Mouse (Mus musculus): ENCODE measurements at regions not wholly inside any gene's neighbourhood (a gene's known extent, or its start where the extent isn't known, plus 50 kb on each side); places are given as distances from the start of the nearest gene placed in this dataset.

DNA sequence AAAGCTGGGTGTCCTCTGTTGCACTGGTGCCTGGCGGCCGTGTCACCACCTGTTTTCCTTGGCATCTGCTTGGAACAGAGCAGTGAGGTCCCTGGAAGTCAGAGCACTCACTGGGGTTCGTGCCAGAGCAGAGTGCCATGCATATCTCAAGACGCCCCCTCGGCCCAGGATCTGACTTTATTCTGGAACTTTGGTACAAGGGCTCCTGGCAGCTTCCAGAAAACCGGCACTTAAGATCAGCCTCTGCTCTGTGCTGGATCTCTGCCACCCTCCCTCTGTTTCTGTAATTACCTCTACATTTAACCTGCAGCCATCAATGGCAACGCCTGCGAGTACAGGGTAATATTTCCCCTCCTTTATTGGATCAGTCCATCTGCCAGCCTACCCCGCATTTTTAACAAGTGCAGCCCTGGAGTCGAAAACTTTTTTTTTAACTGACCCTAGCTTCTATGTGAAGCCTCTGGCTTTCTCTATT is 416.9 kb downstream of the Nr2f2 start:
- no peak for ATAC-seq (replicated peaks; ENCODE audit: low FRiP score, low TSS enrichment, low read depth)
- 63% methylated on average over 10 of the region's 10 CpGs for WGBS
- Histone ChIP-seq H3K27me3 (replicated peaks; ENCODE audit: control insufficient read depth, insufficient read depth, low read length) (no peaks in the 10 kb centered on the region), H3K4me3 (ENCODE audit: low read depth, low read length) (no peak overlapping the region), H3K4me1 (replicated peaks; ENCODE audit: control insufficient read depth, insufficient read depth, low read length) (no peaks in the 10 kb centered on the region), H3K9me3 (ENCODE audit: control insufficient read depth, low read length) (no peaks in the 10 kb centered on the region), H3K9ac (ENCODE audit: low read length) (no peak overlapping the region), H3K36me3 (ENCODE audit: control insufficient read depth, insufficient read depth, low read length) (no peaks in the 10 kb centered on the region), H3K27ac (ENCODE audit: low read depth) (no peak overlapping the region), H3K4me2 (ENCODE audit: low read length) (no peak overlapping the region)
- no peak for DNase-seq (ENCODE audit: low spot score)

GRCm38 (mm10) chr7:69946396-69946795 is 420.1 kb downstream of the Nr2f2 start:
- no peaks in the 10 kb centered on the region for H3K27me3 ChIP-seq (replicated peaks; ENCODE audit: control insufficient read depth, insufficient read depth, low read length)
- no peak overlapping the region for H3K4me2 ChIP-seq (ENCODE audit: low read length)
- 69% methylated on average over 3 of the region's 3 CpGs for WGBS
- no peak overlapping the region for H3K27ac ChIP-seq (ENCODE audit: low read depth)
- DNase-seq (ENCODE audit: low spot score) (no peak), ATAC-seq (replicated peaks; ENCODE audit: low FRiP score, low TSS enrichment, low read depth) (no peak)
- H3K4me1 ChIP-seq (replicated peaks; ENCODE audit: control insufficient read depth, insufficient read depth, low read length): no peaks in the 10 kb centered on the region
- no peak overlapping the region for H3K4me3 ChIP-seq (ENCODE audit: low read depth, low read length)
- no peaks in the 10 kb centered on the region for H3K36me3 ChIP-seq (ENCODE audit: control insufficient read depth, insufficient read depth, low read length)
- H3K9ac ChIP-seq (ENCODE audit: low read length): no peak overlapping the region
- H3K9me3 ChIP-seq (ENCODE audit: control insufficient read depth, low read length): no peaks in the 10 kb centered on the region

DNA sequence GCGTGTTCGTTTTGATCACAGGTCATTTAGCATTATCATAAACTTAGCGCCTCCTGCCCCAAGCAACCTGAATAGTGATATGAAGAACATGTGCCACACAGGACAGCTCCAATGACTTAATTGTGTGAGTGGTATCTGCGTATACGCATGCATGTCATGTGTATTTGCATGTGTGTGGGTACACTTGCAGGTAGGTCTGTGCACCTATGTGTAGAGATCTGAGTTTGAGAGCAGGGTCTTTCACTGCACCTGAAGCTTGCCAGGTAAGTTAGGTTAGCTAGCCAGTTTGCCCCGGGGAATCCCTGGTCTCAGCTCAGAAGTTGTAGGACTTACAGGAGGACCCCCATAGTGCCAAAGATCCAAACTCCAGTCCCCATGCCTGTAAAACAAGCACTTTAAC is 424.7 kb downstream of the Nr2f2 start:
- Histone ChIP-seq H3K9ac (ENCODE audit: low read length) (no peak overlapping the region), H3K27ac (ENCODE audit: low read depth) (no peak overlapping the region), H3K4me2 (ENCODE audit: low read length) (no peak overlapping the region), H3K36me3 (ENCODE audit: control insufficient read depth, insufficient read depth, low read length) (no peaks in the 10 kb centered on the region), H3K9me3 (ENCODE audit: control insufficient read depth, low read length) (no peaks in the 10 kb centered on the region), H3K4me1 (replicated peaks; ENCODE audit: control insufficient read depth, insufficient read depth, low read length) (no peaks in the 10 kb centered on the region), H3K27me3 (replicated peaks; ENCODE audit: control insufficient read depth, insufficient read depth, low read length) (no peaks in the 10 kb centered on the region), H3K4me3 (ENCODE audit: low read depth, low read length) (no peak overlapping the region)
- DNase-seq (ENCODE audit: low spot score) (no peak), ATAC-seq (replicated peaks; ENCODE audit: low FRiP score, low TSS enrichment, low read depth) (no peak)
- 98% methylated on average over 6 of the region's 6 CpGs for WGBS

DNA sequence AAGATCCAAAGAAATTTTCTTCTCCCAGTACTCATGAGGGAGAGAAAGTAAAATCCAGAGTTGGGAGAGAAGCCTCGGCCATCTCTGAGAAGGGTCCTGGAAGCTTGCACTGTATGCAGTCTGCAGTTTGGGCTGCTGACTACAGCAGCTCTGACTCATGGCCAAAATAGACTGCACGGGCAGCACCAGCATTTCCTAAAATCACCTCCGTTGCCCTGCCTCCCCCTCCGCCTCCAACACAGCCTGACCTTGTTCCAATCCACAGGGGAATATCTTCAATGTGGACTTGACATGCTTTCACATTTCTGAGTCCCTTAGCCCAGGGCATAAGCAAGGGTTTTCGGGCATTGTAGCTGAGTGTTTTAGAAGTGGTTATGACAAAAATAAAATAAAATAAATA is 441.3 kb downstream of the Nr2f2 start:
- Histone ChIP-seq H3K4me1 (replicated peaks; ENCODE audit: control insufficient read depth, insufficient read depth, low read length) (no peaks in the 10 kb centered on the region), H3K36me3 (ENCODE audit: control insufficient read depth, insufficient read depth, low read length) (no peaks in the 10 kb centered on the region), H3K4me2 (ENCODE audit: low read length) (no peak overlapping the region), H3K27ac (ENCODE audit: low read depth) (no peak overlapping the region), H3K9ac (ENCODE audit: low read length) (no peak overlapping the region), H3K4me3 (ENCODE audit: low read depth, low read length) (no peak overlapping the region), H3K27me3 (replicated peaks; ENCODE audit: control insufficient read depth, insufficient read depth, low read length) (no peaks in the 10 kb centered on the region), H3K9me3 (ENCODE audit: control insufficient read depth, low read length) (no peaks in the 10 kb centered on the region)
- DNase-seq (ENCODE audit: low spot score) (no peak), ATAC-seq (replicated peaks; ENCODE audit: low FRiP score, low TSS enrichment, low read depth) (no peak)
- WGBS: 91% methylated on average over 5 of the region's 5 CpGs

DNA sequence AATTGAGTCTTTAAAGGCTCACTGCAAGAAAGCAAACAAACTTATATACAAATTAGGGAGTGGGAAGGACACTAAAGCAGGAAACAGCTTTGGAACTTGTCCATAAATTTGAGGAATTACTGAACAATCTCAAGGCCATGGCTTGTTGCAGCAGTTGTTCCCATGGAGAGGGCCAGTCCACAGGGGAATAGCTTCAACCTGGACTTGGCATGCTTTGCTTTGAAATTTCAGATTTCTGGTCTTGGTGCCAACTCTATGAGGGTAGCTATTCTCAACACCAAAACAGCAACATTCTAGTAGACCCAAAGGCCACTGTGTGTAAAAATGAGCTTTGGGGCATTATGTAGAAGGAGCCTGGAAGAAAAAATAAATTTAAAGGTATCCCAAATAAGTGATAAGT is 442.0 kb downstream of the Nr2f2 start:
- Histone ChIP-seq H3K4me3 (ENCODE audit: low read depth, low read length) (no peak overlapping the region), H3K4me2 (ENCODE audit: low read length) (no peak overlapping the region)

GRCm38 (mm10) chr7:69911760-69912159 is 454.8 kb downstream of the Nr2f2 start:
- Histone ChIP-seq H3K27ac (ENCODE audit: low read depth) (no peak overlapping the region), H3K9ac (ENCODE audit: low read length) (no peak overlapping the region), H3K4me2 (ENCODE audit: low read length) (no peak overlapping the region), H3K9me3 (ENCODE audit: control insufficient read depth, low read length) (no peaks in the 10 kb centered on the region), H3K4me1 (replicated peaks; ENCODE audit: control insufficient read depth, insufficient read depth, low read length) (no peaks in the 10 kb centered on the region), H3K4me3 (ENCODE audit: low read depth, low read length) (no peak overlapping the region), H3K36me3 (ENCODE audit: control insufficient read depth, insufficient read depth, low read length) (no peaks in the 10 kb centered on the region), H3K27me3 (replicated peaks; ENCODE audit: control insufficient read depth, insufficient read depth, low read length) (no peaks in the 10 kb centered on the region)
- DNase-seq (ENCODE audit: low spot score): no peak
- 76% methylated on average over 4 of the region's 4 CpGs for WGBS
- no peak for ATAC-seq (replicated peaks; ENCODE audit: low FRiP score, low TSS enrichment, low read depth)

More for the DNA sequence above, 442.0 kb downstream of the Nr2f2 start:
- ATAC-seq (replicated peaks; ENCODE audit: low FRiP score, low TSS enrichment, low read depth): no peak
- H3K36me3 ChIP-seq (ENCODE audit: control insufficient read depth, insufficient read depth, low read length): no peaks in the 10 kb centered on the region
- no peak overlapping the region for H3K27ac ChIP-seq (ENCODE audit: low read depth)
- no peaks in the 10 kb centered on the region for H3K9me3 ChIP-seq (ENCODE audit: control insufficient read depth, low read length)
- H3K27me3 ChIP-seq (replicated peaks; ENCODE audit: control insufficient read depth, insufficient read depth, low read length): no peaks in the 10 kb centered on the region
- no peak for DNase-seq (ENCODE audit: low spot score)
- H3K4me1 ChIP-seq (replicated peaks; ENCODE audit: control insufficient read depth, insufficient read depth, low read length): no peaks in the 10 kb centered on the region
- no peak overlapping the region for H3K9ac ChIP-seq (ENCODE audit: low read length)

- DNase-seq (ENCODE audit: low spot score): no peak
- H3K4me1 ChIP-seq (replicated peaks; ENCODE audit: control insufficient read depth, insufficient read depth, low read length): no peaks in the 10 kb centered on the region
- no peak for ATAC-seq (replicated peaks; ENCODE audit: low FRiP score, low TSS enrichment, low read depth)
- no peaks in the 10 kb centered on the region for H3K27me3 ChIP-seq (replicated peaks; ENCODE audit: control insufficient read depth, insufficient read depth, low read length)
- no peak overlapping the region for H3K4me3 ChIP-seq (ENCODE audit: low read depth, low read length)
- H3K4me2 ChIP-seq (ENCODE audit: low read length): no peak overlapping the region
- no peaks in the 10 kb centered on the region for H3K9me3 ChIP-seq (ENCODE audit: control insufficient read depth, low read length)
- 71% methylated on average over 9 of the region's 9 CpGs for WGBS
- H3K27ac ChIP-seq (ENCODE audit: low read depth): no peak overlapping the region
- H3K9ac ChIP-seq (ENCODE audit: low read length): no peak overlapping the region
- H3K36me3 ChIP-seq (ENCODE audit: control insufficient read depth, insufficient read depth, low read length): no peaks in the 10 kb centered on the region
Observed at GRCm38 (mm10) chr7:69890503-69891061, 476.0 kb downstream of the Nr2f2 start.

DNA sequence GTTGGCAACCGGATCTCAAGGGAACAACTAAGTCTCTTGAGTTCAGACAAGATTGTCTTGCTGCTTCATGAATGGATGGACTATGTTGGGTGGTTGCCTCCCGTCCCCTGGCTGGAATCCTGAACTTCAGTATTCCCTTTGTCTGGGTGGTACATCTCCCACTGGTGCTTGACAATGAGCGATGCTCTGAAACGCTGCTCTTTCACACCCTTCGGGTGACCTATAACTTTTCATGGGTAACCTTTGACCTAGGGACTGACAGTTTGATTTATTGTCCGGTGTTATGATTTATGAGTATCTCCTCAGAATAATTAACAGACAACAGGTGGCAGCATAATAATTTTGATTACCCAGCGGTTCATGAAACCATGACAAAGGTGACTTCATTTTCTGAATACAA is 478.3 kb downstream of the Nr2f2 start:
- Histone ChIP-seq H3K27ac (ENCODE audit: low read depth) (no peak overlapping the region), H3K4me2 (ENCODE audit: low read length) (no peak overlapping the region), H3K9me3 (ENCODE audit: control insufficient read depth, low read length) (no peaks in the 10 kb centered on the region), H3K27me3 (replicated peaks; ENCODE audit: control insufficient read depth, insufficient read depth, low read length) (no peaks in the 10 kb centered on the region), H3K4me1 (replicated peaks; ENCODE audit: control insufficient read depth, insufficient read depth, low read length) (no peaks in the 10 kb centered on the region), H3K4me3 (ENCODE audit: low read depth, low read length) (no peak overlapping the region), H3K36me3 (ENCODE audit: control insufficient read depth, insufficient read depth, low read length) (no peaks in the 10 kb centered on the region), H3K9ac (ENCODE audit: low read length) (no peak overlapping the region)
- WGBS: 83% methylated on average over 7 of the region's 7 CpGs
- DNase-seq (ENCODE audit: low spot score) (no peak), ATAC-seq (replicated peaks; ENCODE audit: low FRiP score, low TSS enrichment, low read depth) (no peak)

DNA sequence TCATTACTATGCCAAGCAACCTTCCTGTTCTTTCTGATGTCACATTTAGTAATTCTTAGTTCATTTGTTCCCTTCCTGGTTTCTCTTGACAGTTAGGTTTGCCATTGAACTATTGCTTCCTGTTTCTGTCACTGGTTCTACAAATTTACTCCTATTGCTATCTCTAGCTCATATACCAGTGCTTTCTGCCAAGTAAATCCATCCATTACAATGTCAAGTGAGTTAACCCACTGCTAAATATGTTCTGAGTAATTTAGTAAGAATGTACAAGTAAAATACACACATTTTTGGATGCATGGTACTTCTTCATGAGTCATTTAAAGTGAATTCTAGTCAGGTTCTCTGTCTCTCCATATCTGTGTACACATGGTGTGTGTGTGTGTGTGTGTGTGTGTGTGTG is 489.5 kb downstream of the Nr2f2 start:
- H3K4me2 ChIP-seq (ENCODE audit: low read length): no peak overlapping the region
- no peaks in the 10 kb centered on the region for H3K27me3 ChIP-seq (replicated peaks; ENCODE audit: control insufficient read depth, insufficient read depth, low read length)
- DNase-seq (ENCODE audit: low spot score): no peak
- no peaks in the 10 kb centered on the region for H3K36me3 ChIP-seq (ENCODE audit: control insufficient read depth, insufficient read depth, low read length)
- H3K9ac ChIP-seq (ENCODE audit: low read length): no peak overlapping the region
- H3K9me3 ChIP-seq (ENCODE audit: control insufficient read depth, low read length): no peaks in the 10 kb centered on the region
- H3K27ac ChIP-seq (ENCODE audit: low read depth): no peak overlapping the region
- H3K4me3 ChIP-seq (ENCODE audit: low read depth, low read length): no peak overlapping the region
- ATAC-seq (replicated peaks; ENCODE audit: low FRiP score, low TSS enrichment, low read depth): no peak
- H3K4me1 ChIP-seq (replicated peaks; ENCODE audit: control insufficient read depth, insufficient read depth, low read length): no peaks in the 10 kb centered on the region
